Mouse (Mus musculus) cerebellum, postnatal 10 days (tissue): ENCODE measurements around the gene Popdc2.
"Not testable (repeated sequence)": the region's sequence is repeated elsewhere in the genome, so short reads cannot be mapped to it uniquely, and the experiment has no call there.

Experiments
- DNase-seq, 2 experiments: peaks; one replicate each; pipeline ENCODE4 v3.0.0; 2021; ENCODE audit warnings: mixed read lengths in 2 of 2

Popdc2 gene

GRCm38 (mm10) chr16:38361933-38362332 is at the start of gene Popdc2:
Gene Popdc2, plus strand, starts transcription at chr16:38362209.
- no peak for DNase-seq

- no peak for DNase-seq
These were observed 43.5 kb upstream of the Popdc2 start for GRCm38 (mm10) chr16:38318492-38318891.

- DNase-seq: no peak
These were observed 42.9 kb upstream of the Popdc2 start for GRCm38 (mm10) chr16:38319087-38319486.

DNA sequence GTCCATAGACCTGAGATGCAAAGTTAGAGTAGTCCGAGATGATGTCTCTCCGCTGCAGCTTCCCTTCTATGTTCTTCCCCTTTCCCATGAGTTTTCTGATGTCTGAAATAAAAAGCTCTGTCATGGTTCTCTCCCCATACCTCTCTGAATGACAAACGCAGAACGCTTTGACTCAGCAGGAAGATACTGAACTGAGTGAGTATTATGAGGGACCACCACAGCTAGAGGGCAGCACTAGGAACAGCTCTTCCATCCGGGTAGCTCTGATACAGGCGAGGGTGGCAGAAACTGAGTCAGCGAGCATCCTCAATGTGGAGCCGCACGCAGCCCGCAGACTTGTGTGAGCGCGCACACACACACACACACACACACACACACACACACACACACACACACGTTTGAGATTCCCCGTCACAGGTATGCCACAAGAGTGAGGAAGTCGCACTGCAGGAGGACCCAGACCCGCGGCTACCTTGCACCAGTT is 40.5 kb upstream of the Popdc2 start:
- DNase-seq: peak; percentile 83 to 84

DNA sequence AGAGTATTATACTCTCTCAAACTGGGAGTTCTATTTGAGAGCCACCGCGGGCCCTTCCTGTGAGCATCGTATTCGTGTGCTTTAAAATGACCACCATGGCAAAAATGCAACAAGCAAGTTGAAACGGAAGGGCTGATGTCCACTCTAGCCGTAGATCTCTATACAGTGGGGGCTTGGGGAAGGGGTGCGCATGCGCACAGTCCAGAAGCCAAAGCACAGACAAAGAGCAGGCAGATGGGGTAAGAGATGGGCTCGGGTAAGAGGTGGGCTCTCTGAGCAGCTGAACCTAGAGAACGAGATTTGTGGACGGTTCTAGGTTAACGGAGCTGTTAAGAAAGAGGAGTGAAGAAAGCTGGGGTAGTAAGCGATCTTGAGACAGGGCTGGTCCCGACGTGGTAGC is 37.7 kb upstream of the Popdc2 start:
- no peak for DNase-seq

- no peak for DNase-seq
These were observed 35.1 kb upstream of the Popdc2 start for GRCm38 (mm10) chr16:38326778-38327397.

DNA sequence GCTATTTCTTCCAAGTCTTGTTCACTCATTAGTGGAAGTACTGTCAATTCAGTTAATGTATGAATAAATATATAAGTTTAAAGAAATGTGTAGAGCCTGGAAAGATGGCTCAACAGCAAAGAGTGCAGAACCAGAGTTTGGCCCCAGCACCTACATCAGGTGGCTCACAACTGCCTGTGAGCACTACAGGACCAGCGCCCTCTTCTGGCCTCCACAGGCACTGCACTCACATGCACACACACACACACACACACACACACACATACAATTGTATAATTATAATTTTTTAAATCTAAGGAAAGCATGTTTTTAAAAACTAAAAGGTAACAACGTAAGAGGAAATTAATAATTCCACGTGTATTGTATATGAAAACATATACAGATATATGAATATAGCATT is 32.7 kb upstream of the Popdc2 start:
- no peak for DNase-seq

- no peak for DNase-seq
These were observed 27.6 kb upstream of the Popdc2 start for GRCm38 (mm10) chr16:38334431-38334830.

DNA sequence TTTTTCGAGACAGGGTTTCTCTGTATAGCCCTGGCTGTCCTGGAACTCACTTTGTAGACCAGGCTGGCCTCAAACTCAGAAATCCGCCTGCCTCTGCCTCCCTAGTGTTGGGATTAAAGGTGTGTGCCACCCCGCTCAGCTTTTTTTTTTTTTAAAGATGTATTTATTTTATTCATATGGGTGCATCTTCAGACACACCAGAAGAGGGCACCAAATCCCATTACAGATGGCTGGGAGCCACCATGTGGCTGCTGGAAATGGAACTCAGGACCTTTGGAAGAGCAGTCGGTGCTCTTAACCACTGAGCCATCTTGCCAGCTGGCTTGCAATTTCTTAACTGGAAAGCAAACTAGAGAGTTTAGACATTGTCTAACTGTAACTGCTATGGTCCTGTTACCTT is 23.9 kb upstream of the Popdc2 start:
- not testable (repeated sequence) for DNase-seq

GRCm38 (mm10) chr16:38341396-38342324 is 20.3 kb upstream of the Popdc2 start, which contains the start of gene Maats1:
Gene Maats1, minus strand, starts transcription at chr16:38342143.
- DNase-seq: peak; percentile 81 to 85

GRCm38 (mm10) chr16:38344941-38345725 is 16.9 kb upstream of the Popdc2 start:
- DNase-seq: peak; percentile 61 to 80

- peak; percentile 95 for DNase-seq
These were observed 15.3 kb upstream of the Popdc2 start, which contains the start of the genes Cox17 and Gm21987 for GRCm38 (mm10) chr16:38346529-38347325. Gene Cox17, plus strand, starts transcription at chr16:38346991. Gene Gm21987, plus strand, starts transcription at chr16:38347040.

- DNase-seq: peak in 1 of 2 experiments; percentile 20
These were observed 14.4 kb upstream of the Popdc2 start for GRCm38 (mm10) chr16:38347588-38347987.

DNA sequence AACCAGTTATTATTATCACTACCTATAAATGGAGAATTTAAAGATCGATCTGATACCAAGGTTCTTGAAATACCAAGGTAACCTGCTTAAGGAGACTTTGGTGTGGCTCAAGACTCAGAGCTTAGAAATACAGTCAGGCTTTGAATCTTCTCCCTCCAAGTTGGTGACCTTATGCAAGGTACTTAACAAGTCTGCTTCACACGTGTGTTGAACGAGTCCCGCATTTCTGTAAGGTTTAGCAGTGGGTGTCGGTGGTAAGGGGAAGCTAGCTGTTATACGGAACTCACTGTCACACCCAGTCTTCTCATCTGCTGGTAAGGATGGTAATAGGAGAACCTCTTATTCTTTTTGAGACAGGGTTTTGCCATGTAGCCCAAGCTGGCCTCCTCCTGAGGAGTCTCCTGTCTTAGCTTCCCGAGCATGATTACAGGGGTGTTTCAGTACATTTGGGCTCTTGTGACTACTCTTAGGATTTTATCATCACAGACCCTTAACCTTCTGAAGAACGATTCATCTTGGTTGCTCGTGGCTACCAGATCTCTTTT is 13.7 kb upstream of the Popdc2 start:
- no peak for DNase-seq

DNA sequence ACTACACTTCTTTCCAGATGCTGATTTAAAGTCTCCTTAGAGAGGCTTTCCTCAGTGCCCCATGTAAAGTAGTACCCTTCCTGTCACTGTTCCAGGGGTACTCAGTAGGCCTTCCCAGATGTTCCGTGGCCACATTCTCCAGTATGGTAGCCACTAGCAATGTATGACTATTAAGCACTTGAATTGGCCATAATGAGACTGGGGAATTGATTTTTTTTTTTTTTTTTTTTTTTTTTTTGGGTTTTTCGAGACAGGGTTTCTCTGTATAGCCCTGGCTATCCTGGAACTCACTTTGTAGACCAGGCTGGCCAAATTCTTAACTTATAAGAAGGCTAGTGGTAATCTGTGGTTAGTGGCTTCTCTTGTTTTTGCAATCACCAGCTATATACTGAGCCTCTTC is 12.1 kb upstream of the Popdc2 start:
- DNase-seq: no peak

GRCm38 (mm10) chr16:38350361-38350855 is 11.6 kb upstream of the Popdc2 start:
- no peak for DNase-seq

DNA sequence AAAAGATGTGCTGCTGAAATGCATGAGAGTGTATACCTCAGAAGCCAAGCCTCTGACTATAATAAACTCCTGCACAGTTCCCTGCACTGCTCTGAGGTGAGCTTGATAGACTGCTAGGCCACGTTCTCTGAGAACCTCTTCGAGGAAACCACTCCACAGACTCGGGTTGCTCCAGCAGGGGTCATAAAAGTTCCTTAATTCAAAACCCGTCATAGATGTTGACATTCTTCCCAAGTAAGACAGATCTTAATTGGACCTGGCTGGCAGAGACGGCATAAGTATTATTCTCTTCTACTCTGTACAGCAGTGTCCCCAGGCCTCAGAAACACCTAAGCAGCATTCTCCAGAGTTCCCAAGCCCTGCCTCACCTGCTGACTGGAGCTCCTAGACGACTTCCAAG is 11.1 kb upstream of the Popdc2 start:
- DNase-seq: no peak

DNA sequence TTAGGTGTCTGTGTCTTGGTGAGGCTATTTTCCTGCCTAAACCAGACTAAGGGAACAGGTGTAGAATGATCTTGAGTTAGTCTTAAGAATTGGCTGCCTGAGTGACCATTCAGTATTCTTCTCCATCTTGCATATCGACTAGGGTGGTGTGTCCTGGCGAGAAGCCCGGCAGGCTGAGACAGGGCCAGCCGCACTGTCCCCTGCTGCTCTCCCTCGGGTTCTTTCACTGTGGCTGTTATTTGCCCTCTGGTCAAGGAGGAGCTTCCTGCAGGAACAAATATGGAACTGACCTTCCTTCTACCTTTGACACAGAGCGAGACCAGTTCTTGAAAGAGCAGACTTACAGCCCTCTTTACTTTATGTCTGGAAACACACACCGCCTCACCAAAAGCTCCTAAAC is 10.0 kb upstream of the Popdc2 start:
- peak in 1 of 2 experiments; percentile 44 for DNase-seq

- no peak for DNase-seq
These were observed 9.2 kb upstream of the Popdc2 start for GRCm38 (mm10) chr16:38352851-38353250.

DNA sequence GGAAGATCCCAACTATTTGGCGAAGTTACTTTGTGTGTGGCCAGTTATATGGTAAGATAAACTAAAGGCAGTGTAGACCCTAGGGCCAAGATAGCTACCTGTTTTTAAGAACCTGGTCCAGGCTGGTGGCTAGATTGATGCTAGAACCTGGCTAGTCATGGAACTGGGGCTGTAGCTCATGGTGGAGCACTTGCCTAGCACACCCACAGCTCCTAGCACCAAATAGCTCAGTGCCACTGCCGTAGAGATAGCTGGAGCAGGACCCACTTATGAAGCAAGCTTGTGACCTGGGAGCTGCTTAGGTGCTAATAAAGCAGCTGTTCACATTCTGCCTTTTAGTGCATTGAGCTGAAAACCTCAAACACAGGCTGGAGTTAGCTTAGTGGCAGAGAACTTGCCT is 8.4 kb upstream of the Popdc2 start:
- DNase-seq: no peak

- no peak for DNase-seq
These were observed 7.7 kb upstream of the Popdc2 start for GRCm38 (mm10) chr16:38354185-38354913.
